Mouse (Mus musculus) embryonic stem cell, embryonic (primary cell): ENCODE measurements around the gene Cyp4x1.

ENCODE experiments used
- CTCF ChIA-PET, 4 experiments: fragments of 300-600 bp in 2 of 4; fragments of 350-600 bp in 2 of 4; sonication (Branson Sonifier 250); formaldehyde crosslinking; loops; one replicate each; lab custom pipeline; 2022; ENCODE audit warnings: inconsistent platforms in 2 of 4; lab: Charles Lee
- POLR2A ChIA-PET, 4 experiments: fragments of 300-600 bp in 2 of 4; fragments of 350-600 bp in 2 of 4; sonication (Branson Sonifier 250); formaldehyde crosslinking; loops; one replicate each; lab custom pipeline; 2022; ENCODE audit warnings: antibody characterized with exemption in 4 of 4, inconsistent platforms in 1 of 4; lab: Charles Lee

Cyp4x1 gene

DNA sequence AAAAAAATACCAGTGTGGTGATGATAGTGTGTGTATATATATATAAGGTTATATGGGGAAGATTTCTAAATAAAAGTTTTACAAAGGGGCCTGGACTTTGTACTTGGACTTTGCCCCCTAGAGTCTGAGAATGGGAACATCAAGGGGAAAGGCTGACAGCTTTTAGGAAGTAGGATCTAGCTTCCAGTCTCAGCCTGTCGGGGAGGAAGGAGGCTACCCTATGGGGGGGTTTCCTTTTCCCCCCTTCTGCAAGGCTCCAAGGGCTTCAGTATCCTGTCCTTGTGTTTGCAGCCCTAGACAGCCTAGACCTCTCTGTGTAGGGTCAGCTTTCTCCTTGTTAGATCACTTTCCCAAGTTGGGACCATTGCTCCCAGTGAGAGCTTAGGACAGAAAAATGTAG, 62.4 kb downstream of the Cyp4x1 start:
- POLR2A ChIA-PET, result interaction anchor here in 2 of 4 experiments (0.7 to 1.2 kb wide), 2 partner anchors 8 to 133 kb away, joined by 3 read pairs; no protein-coding TSS in a partner anchor
- CTCF ChIA-PET, result interaction anchor here in 3 of 4 experiments (0.5 to 2.7 kb wide), 6 partner anchors 14 to 816 kb away, joined by 3 to 8 read pairs (median 4); no protein-coding TSS in a partner anchor

DNA sequence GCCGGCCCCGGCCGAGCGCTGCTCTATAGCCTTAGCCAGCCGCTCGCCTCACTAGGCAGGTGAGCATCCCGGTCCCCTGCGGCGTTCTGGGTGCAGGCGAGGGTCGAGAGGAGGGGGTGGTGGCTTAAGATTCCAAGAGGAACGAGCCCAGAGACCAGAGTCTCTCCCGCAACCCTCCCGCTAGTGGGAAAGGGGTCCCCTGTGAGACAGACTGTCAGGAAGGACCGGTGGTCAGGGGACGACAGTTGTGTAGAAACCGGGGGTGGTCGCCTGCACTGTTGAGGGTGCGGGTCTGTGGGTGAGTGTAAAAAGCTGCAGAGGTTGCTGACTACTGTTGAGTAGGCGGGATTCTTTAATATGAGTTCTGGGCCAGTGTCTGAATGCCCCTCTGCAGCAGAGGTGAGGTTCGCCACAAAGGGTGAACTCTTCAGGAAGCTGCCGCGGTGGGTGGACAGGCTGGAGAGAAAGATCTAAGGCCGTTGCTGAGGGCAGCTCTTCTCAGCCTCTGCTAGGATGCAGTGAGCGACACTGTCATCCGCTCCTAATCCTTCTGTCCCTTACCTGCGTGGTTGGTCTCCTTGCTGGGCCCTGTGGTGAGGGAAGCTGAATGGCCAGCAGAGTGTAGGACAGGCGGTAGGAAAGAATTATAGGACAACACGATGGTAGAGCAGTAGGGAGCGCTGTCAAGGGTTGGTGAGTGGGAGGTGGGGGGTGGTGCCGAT, 70.4 kb downstream of the Cyp4x1 start:
- POLR2A ChIA-PET, result interaction anchor here in 3 of 4 experiments (0.6 to 1.3 kb wide), 6 partner anchors 9 to 129 kb away, joined by 3 to 5 read pairs (median 4); no protein-coding TSS in a partner anchor
- CTCF ChIA-PET, result interaction anchor here in 1 of 4 experiments (0.5 to 1.3 kb wide), 4 partner anchors 16 to 220 kb away, joined by 3 to 5 read pairs (median 3); no protein-coding TSS in a partner anchor

DNA sequence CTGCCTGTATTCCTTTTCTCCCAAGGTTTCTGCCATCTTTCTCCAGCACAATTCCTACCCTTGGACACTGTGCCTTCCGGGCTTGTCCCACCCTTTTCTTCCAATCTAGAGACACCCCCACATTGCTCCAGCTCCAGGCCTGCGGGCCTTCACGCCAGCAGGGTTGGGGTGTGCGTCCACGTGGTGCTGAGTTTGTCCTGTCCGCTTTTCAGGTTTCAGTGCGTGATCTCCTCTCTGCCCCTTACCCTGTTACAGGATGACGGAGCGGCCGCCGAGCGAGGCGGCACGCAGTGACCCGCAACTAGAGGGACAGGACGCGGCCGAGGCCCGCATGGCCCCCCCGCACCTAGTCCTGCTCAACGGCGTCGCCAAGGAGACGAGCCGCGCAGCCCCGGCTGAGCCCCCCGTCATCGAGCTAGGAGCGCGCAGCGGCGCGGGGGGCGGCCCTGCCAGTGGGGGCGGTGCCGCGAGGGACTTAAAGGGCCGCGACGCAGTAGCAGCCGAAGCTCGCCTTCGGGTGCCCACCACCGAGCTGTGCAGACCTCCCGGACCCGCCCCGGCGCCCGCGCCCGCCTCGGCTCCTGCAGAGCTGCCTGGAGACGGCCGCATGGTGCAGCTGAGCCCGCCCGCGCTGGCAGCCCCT, 71.1 kb downstream of the Cyp4x1 start:
- POLR2A ChIA-PET, result interaction anchor here in 3 of 4 experiments (0.6 to 1.3 kb wide), 6 partner anchors 10 to 128 kb away, joined by 3 to 5 read pairs (median 4); no protein-coding TSS in a partner anchor
- CTCF ChIA-PET, result interaction anchor here in 3 of 4 experiments (0.7 to 1.3 kb wide), 6 partner anchors 15 to 35 kb away, joined by 3 to 8 read pairs (median 4); no protein-coding TSS in a partner anchor

DNA sequence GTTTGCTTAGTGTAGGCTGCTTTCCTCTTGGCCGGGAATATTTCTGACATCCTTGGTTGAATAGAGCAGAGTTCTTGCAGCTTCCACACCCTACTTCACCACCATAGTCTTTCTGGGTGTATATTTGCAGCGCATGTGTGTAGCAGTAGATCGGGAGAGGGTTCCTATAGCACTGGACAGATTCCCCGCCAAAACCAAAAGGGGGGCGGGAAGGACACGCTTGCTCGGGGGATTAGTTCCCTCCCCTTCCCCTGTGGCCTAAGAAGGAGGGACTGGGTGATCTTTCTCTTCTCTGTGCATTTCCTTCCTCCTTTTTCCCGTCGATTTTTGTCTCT, 71.6 kb downstream of the Cyp4x1 start:
- ChIA-PET POLR2A (no interaction called here), CTCF (interaction anchor here in 3 of 4 experiments (0.7 to 1.1 kb wide), 4 partner anchors 15 to 34 kb away, joined by 3 to 8 read pairs (median 4); no protein-coding TSS in a partner anchor)

DNA sequence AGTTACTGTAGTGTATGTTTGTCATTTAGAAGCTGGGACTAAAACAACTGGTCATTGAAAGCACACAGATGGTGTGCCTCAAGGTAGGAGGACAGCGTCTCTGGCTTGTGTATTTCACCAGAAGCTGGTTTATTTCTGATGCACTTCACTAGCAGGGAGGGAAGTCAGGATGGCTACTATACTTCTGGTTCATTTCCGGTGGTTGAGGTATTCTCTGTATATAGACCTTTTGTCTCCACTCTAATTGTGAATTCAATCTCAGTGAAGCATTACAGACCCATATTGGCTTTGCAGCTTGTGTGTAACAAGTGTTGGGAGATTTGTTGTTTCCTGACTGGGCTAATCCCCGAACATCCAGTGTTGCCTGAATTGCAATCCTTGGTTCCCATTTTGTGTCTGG, 73.3 kb downstream of the Cyp4x1 start:
- ChIA-PET CTCF (interaction anchor here in 3 of 4 experiments (0.5 to 1.0 kb wide), 5 partner anchors 13 to 152 kb away, joined by 3 to 8 read pairs (median 3); partner anchors contain the start of gene Foxd2 (in 1 of the 3)), POLR2A (interaction anchor here in 2 of 4 experiments (0.8 to 1.8 kb wide), 4 partner anchors 13 to 61 kb away, joined by 3 to 6 read pairs (median 4); partner anchors contain the start of gene Stil (in 1 of the 2))

DNA sequence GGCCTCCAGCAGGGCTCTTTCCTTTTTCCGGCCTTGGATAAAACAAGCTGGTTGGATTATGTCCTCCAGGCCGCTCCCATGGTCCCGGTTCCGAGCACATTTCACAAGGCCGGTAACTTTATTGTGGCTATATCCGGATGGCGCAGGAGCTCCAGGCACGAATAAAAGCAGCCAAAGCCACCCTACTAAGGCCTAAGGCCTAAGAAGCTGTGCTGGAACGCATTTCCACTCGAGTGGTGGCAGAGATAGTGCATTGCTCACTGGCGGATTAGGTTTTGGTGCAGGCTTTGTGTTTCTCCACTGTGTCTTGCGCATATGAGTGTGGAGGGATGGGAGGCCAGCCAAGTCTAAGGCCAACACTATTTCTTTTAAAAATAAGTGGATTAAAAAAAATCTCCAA, 74.2 kb downstream of the Cyp4x1 start:
- CTCF ChIA-PET, result interaction anchor here in 3 of 4 experiments (0.6 to 1.0 kb wide), 4 partner anchors 12 to 151 kb away, joined by 3 to 4 read pairs (median 3); partner anchors contain the start of gene Foxd2 (in 1 of the 3)
- POLR2A ChIA-PET, result interaction anchor here in 2 of 4 experiments (0.8 to 2.2 kb wide), 6 partner anchors 12 to 60 kb away, joined by 3 to 6 read pairs (median 4); partner anchors contain the start of gene Stil (in 1 of the 2)

DNA sequence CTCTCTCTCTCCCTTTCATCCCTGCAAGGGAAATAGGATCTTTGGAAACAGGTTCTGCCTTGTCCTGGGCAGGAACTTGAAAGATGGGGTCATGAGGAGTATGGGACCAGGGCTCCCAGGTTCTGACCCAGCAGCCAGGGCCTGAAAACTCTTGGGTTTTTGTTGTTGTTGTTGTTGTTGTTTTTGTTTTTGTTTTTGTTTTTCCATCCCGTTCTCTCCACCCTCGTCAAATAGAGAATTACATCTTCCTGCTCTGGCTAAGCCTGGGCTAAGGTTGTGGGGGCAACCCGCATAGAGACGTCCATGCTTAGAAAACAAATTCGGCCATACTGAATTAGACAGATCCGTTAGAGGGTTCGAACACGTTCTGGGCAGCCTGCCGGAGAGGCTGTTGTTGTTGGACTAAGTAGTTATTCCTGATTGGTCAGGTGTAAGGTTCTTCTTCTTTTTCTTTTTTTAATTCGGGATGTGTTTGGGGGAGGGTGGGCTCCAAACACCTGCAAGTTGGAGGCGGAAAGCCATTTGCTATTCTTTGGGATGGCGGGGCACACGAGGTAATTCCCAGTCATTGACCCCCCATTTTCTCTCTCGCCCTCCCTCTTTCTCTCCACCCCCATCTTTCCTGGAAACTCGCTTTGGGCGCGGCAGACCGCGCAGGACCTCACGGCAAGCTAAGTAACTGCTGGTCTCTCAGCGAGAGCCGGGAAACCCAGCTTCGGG, 75.0 kb downstream of the Cyp4x1 start:
- CTCF ChIA-PET, result interaction anchor here in 2 of 4 experiments (0.8 to 2.4 kb wide), 2 partner anchors 11 kb away, joined by 3 to 6 read pairs; no protein-coding TSS in a partner anchor
- POLR2A ChIA-PET, result interaction anchor here in 2 of 4 experiments (1.2 to 2.2 kb wide), 4 partner anchors 11 to 35 kb away, joined by 3 to 5 read pairs (median 4); no protein-coding TSS in a partner anchor

DNA sequence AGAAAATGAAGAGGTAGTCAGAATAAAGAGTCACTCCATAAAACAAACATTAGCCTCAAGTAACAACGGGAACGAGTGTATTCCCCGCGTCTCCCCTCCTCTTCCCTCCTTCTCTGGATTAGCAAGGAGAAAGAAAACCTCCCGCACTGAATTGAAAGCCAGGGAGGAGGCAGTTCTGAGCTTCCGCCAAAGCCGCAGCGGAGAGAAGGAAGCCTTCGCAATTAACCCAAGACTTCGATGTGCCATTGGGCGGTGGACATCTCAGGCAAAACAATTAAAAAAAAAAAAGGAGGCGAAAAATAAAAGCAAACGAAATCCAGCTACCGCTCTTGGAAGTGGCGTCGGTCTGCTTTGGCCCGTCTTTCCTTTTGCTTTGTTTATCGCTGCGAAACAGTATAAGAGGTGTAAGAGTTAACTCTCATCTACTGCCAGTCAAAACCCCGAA, 75.7 kb downstream of the Cyp4x1 start:
- ChIA-PET CTCF (interaction anchor here in 2 of 4 experiments (0.6 to 2.4 kb wide), 2 partner anchors 11 to 13 kb away, joined by 3 to 6 read pairs; no protein-coding TSS in a partner anchor), POLR2A (interaction anchor here in 3 of 4 experiments (0.6 to 2.2 kb wide), 6 partner anchors 10 to 59 kb away, joined by 3 to 5 read pairs (median 3); partner anchors contain the start of gene Stil (in 1 of the 3))

DNA sequence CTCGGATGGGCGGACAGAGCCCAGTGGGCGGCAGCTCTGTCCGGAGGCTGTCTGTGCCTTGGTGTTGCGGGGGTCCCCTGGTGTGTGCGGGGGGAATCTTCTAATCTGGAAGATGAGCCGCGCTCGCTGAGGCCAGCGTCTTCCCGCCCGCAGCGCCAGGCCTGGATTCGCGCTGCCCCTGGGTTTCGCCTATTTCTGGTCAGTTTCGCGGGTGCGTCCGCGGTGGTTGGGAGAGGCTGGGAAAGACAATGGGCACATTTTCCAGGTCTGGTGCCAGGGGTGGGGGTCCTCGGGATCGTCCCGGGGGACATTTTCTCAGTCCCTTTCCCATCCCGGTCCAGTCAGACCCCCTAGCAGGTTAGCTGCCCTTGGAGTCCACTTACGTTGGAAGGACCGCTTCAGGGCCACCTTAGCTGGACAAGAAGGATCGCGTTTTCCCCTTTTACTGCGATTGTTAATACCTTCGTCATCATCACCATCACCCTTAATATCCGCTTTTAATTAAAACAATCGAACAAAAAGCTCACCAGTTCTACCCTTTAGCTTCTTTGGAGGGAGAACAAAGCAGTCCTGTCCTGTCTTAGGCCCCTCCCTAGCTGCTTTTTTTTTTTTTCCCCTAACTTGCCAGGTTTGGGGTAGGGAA, 76.3 kb downstream of the Cyp4x1 start:
- CTCF ChIA-PET, result interaction anchor here in 3 of 4 experiments (0.5 to 2.4 kb wide), 5 partner anchors 10 to 923 kb away, joined by 3 to 6 read pairs (median 3); no protein-coding TSS in a partner anchor
- POLR2A ChIA-PET, result interaction anchor here in 3 of 4 experiments (0.6 to 1.7 kb wide), 5 partner anchors 9 to 58 kb away, joined by 3 to 4 read pairs (median 3); partner anchors contain the start of gene Stil (in 1 of the 3)

DNA sequence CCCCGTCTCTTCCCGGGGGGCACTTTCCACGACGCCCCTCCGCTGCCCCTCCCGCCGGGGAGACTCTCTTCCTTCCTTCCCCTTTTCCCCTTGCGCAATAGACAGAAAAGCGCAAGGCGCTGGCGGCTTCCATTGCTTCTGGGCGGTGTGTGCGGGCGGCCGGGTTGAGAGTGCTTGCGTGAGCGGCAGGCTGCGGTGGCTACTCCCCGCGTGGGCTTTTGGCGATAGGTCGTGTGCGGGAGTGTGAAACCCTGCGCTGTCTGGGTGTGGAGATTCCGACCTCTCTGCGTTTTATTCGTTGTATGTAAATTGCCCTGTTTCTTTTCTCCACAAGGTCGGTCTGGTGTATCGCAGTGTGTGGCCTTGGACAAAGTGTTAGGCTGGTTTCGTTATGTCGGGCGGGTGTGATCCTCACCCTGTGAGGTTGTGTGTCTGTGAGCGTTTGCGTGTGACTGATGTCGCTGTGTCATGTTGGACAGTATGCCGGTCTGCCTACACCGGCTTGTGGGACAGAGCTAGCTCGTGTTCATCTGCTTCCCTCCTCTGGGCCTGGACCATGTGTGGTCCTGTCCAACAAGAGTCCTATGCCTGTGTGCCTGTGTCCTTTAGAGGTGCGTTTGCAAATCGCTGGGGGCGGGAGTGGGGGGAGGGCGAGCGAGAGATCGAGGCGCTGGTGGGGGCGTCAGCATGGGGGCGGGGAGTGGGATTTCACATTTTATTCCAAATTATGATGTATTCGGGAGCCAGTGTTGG, 77.0 kb downstream of the Cyp4x1 start:
- ChIA-PET CTCF (interaction anchor here in 3 of 4 experiments (0.6 to 2.4 kb wide), 4 partner anchors 9 to 883 kb away, joined by 3 to 13 read pairs (median 5); partner anchors contain the start of gene Dmbx1 (in 1 of the 3)), POLR2A (interaction anchor here in 2 of 4 experiments (1.1 to 1.7 kb wide), 2 partner anchors 8 to 10 kb away, joined by 3 to 4 read pairs; no protein-coding TSS in a partner anchor)

DNA sequence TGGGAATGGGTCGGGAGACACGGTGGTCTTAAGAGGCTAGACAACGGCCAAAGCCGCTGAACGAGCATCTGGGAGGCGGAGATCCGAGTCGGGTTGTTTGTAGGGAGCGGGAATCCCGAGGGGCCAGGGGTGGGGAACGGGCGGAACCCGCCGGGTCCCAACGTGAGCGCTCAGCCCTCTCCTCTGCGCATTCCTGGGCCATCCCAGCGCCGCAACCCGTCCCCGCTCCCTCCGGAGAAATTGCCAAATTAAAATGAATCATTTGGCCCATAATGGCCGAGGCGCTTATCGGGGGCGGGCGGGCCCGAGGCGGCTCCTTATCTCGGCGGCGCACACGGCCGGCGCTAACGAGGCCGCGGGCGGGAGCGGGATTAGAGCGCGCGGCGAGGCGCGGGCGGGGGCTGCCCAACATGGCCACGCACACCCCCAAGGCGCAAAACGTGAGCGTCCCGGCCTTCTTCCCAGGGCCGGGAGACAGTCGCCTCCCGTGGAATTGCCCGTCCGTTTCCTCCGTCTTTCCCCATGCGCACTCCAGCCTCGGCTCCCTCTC, 77.6 kb downstream of the Cyp4x1 start, which contains the start of gene Tal1:
TSS of gene Tal1 (plus strand) at position 56 of the 550 bp plus-strand sequence.
- ChIA-PET CTCF (no interaction called here), POLR2A (no interaction called here)
